Mouse (Mus musculus) liver (tissue): ENCODE measurements at regions not wholly inside any gene's neighbourhood (a gene's known extent, or its start where the extent isn't known, plus 50 kb on each side); places are given as distances from the start of the nearest gene placed in this dataset.
A peak's percentile ranks its signal among the peaks of the same experiment; 100 is the strongest.

Experiments
- DNase-seq: peaks from one replicate; pipeline ENCODE4 v3.0.0-alpha.2; 2020; ENCODE audit warnings: mixed read lengths

DNA sequence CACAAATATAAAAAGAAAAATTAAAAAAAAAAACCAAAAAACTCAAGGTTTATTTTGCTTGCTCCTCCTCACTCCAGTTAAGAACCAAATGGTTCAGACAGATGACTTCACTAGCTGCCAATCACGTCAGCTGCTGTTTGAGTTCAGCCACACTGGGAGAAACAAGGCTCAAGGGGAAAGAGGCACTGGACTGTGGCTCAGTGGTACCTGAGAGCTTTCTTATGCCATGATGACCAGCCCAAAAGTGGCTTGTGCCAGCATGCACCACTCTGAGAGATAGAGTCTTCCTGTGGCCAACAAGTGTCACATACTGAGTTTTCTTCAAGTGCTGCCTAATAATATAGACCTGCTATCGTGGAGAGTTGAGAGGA, 198.0 kb upstream of the Tprg start:
- DNase-seq, result no peak

DNA sequence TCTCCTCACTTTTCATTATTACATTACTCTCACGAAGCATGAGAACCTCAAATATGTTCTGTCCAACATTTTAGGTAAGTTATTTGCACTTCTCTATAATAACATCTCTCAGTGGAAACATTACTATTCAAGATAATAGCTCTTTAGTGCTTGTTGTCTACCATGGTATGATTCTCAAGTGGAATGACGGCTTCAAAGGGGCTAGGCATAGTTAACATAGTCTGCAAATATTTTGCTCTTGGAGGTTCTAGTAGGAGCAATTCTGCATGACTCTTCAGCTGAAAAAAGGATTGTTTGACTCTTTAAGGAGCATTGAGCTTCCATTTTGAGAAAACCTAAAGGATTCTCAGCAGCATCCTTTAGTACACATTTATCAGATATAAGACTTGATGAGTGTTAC, 182.5 kb upstream of the Tprg start:
- no peak for DNase-seq

DNA sequence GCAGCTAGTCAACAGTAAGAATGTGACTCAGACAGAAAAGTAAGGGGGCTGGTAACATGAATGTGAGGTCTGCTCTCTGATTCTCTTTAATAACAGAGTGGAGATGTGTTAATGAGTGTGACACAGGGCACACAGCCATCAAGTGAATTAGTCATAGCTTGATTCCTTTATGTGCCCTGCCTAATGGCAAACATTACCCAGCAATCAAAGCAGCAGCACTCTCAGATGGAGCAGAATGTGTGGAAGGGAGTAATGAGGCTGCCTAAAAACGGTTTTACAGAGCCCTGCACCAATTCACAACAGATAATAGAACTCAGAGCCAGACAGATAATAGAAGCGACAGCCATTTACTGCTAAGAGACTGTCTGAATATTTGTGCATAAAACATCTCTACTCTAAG, 182.0 kb upstream of the Tprg start:
- DNase-seq, result no peak

DNA sequence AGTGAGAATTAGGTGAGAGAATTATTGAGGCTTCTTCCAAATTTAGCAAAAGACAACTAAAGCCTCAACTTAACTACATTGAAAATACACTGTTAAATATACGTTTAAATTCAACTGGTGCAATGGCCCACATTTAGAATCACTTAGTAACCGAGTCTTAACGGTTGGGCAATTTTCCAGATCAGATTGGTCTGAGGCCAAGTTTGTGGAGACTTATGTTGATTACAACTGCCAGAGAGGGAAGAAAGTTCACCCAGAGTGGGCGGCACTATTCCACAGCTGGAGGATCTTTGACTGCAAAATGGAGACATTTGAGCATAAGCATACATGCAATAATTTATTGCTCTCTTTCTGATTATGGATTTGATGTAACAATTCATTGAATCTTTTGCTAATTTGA, 146.5 kb upstream of the Tprg start:
- no peak for DNase-seq

DNA sequence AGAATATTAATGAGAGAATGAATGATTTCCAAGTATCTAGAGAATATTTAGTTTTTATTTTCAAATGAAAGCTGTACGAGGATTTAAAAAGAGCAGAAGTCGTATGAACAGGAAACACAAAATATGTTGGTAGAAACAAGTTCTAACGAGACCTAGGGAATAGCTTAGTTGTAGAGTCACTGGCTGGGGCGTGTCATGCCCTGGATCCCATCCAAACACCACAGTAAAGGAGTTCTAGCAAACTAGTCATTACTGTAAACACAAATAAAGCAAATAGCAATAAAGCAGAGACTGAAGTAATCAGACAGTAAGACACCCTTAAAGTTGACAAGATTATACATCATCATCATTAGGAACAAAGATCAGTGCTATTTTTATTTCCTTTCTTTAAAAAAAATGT, 139.1 kb upstream of the Tprg start:
- no peak for DNase-seq

DNA sequence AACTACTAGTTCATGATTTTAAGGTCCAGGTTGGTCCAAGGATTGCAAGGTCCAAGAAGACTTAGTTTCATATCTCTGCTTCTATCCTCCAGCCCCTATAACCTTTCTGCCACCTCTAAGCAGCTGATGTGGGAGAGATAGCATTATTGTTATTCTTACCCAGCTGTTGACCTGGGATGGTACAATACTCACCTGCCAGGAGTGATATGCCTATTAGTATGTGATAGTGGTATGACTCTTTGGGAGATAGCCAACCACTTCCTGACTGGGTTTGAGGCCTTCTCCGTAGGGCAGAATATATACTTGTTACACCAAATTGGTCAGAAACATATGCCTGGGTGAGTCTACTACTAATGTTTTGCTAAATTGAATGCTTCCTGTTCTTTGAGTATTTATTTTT, 137.4 kb upstream of the Tprg start:
- DNase-seq, result no peak

DNA sequence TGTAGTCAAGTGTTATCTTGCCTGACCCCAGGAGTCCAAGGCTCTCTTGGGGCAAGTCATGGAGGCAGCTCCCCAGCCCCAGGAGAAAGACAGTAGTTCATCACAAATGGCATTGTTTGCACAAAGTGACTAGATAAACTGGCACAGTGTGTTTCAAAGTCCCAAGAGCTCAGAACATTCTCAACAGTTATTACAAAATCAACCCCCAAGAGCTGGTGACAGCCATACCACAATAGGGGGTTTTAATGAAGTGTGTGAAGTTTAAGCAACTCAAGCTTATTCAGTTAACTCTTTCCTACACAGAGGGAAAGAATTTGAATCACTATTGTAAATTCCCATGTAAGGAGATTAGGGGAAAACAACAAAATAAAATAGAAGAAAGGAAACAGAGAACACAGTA, 109.7 kb upstream of the Tprg start:
- DNase-seq, result no peak

DNA sequence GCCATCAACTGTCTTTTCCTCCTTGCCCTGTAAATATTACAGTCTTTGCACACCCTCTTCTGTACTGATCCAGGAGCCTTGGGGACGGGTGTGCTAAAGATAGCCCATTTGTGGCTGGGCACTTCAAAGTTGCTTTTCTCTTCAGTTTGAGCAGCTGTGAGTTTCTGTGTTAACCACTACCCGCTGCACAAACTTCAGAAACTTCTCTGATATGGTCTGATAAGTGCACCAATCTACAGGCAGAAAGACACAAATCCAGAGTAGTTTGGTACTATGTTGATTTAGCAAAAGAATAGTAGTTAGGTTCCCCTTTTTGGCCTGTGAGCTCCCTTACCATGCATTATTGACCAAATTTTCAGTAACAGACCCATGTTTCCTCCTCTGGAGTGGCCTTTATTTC, 108.6 kb upstream of the Tprg start:
- DNase-seq, result no peak

DNA sequence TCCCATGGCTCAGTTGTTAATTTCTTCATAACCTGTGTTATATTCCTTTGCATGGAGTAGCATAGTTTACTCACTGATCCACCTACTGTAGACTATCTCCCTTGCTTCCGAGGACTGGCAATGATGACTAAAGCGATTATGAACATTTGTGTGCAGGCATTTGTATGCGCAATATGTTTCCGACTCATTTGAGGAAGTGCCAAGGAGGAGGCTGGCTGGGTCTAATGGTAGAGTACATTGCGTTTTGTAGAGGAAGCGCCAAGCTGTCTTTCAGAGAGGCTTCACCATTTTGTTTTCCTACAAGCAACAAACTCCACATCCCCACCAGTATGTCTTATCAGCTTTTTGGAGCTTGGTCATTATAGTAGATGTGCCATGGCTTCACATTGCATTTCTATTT, 104.7 kb upstream of the Tprg start:
- DNase-seq, result no peak

DNA sequence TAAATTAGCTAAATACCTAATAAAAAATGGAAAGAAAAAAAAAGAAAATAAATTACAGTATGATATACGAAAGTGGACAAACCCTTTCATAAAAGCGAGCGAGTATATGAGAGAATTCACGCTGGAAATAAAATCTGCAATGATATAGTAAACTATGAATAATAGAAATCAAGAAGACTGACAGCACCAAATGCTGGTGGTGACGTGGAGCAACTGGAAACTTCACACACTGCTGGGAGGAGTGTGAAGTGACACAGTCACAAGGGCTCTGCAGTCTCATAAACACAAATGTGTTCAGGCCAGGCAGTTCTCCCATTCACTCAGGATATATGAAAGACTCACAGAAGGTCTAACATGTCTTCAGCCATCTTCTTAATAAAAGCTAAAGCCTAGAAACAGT, 89.5 kb upstream of the Tprg start:
- no peak for DNase-seq

DNA sequence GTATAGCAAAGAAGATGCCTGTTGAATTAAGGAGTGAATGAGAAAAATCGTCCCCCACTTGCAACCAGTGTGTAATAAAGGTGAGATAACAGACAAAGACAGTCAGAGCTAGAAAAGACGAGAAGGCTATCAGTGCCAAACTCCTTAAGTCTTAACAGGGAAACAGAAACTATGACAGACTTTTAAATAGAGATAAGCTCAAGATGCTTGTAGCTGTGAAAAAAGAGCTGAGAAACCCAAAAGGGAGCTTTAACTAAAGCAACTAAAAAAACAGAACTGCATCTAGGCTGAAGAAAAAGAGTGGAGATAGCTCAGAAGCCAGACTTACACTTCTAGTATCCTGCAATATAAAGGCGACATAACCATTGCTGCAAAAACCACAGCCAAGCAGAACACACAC, 87.8 kb upstream of the Tprg start:
- DNase-seq, result no peak

DNA sequence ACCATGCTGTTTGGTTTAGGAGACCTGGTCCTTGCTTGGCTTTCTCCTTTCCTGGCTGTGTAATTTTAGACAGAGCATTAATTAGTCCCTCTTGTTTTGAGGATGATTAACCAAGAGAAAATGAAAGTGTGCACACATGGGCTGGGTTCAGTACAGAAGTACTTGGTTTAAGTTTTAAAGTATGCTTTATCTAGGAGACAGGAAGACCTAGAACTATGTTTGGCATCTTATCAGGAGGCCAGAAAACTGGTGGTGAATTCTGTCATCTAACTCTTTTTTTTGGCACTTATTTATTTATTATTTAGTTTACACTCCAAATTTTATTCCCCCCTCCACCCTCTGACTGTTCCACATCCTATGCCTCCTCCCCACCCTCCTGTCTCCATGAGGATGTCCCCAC, 86.6 kb upstream of the Tprg start:
- DNase-seq, result no peak

DNA sequence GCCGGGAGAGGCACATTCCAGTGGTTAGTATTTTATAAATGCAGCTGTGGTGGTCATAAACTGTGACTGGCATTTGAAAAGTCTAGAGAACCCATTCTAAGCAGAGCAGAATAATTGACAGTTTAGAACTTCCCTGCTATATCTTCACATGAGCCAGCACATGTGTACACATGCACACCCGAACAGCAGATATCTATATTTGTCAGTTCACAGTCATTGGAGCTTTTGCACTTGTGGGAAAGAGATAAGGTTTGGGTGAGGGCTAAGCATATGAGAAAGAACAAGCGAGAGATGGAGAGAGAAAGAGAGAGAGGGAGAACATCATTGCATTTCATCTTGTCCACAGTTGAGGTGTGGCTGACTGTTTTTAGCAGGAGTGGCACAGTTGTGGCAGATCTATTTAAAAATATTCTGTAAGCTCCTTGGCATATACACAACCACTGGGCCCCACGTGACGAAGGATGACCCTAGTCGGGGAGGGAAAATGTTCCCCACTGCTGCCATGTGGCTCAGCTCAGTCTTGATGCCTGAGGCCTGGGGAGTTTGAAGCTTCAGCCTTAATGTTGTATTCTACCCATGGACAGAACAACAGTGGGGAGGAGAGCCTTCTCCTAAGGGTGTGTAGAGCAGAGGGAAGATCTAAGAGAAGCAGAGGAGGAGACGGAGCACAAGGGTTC, 85.4 kb upstream of the Tprg start:
- DNase-seq, result peak; percentile 24

DNA sequence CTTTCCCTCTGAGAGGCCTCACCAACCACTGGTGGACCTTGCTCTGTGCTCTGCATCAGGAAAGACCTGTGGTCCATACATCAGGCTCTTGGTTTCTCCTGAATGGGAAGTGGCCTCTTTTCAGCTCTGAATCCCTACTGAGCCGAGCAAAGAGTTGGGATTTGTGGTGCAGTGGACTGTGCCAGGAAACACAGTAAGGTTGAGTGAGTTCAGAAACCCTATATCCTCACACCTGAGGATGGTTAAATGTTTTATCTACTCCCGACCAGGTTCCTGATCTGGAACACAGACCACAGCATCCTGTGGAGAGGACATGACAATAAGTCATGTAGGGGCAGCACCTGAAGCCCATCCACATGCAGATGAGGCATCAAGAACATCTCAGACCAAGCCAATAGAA, 73.4 kb upstream of the Tprg start:
- DNase-seq, result no peak

DNA sequence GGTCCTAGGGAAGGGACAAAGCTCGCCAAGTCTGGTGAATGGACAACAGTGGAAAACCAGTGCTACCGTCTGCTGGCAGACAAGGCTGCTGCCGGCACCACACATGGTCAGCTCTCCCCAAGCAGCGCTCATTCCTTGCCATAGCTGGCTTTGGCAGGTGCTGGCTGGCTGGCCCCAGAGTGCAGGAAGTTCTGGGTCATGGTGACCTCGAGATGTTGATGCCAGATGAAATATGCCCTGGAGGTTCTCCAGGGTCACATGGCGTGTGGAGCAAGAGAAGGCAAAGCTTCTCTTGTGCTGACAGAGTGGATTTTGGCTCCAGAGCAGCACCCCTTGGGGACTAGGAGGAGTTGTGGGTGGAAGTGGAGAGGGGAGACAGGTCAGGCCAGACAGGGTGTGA, 66.1 kb upstream of the Tprg start:
- DNase-seq, result no peak

DNA sequence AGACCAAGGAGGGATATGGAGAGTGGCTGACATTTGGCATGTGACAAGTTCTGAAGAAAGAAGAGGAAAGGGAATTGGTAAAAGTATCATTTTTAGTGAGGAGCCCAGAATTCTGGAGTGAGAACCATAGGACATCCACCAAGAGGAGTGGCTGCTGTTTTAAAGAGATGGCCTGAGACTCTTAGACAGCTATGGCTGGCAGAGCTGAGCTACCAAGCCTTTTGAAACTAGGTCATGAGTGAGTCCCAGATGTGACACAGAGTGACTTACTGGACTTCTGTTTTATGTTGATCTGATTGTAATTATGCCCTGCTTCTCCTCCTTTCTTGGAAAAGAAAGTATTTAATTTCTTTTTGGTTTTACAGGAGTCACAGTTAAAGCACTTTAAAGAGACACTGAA, 61.8 kb upstream of the Tprg start:
- no peak for DNase-seq
